Mouse (Mus musculus) heart, postnatal 14 days (tissue): ENCODE results near the gene Klhl32. TPM values are rescaled to one million over a fixed set of nuclear protein-coding genes. Genes with fewer than 3 reads are reported as not detected.
"Not testable (repeated sequence)": the region's sequence is repeated elsewhere in the genome, so short reads cannot be mapped to it uniquely, and the experiment has no call there.

ENCODE experiments used
- DNase-seq, 2 experiments: peaks; one replicate each; pipeline ENCODE4 v3.0.0; 2021 to 2022
- intact Hi-C: fragments of 180-260 bp; cut with DNase I; formaldehyde crosslinking; loops from one replicate; pipeline ENCODE4 v1.15.1; 2025
- total RNA-seq, 2 experiments: library from RNA; stranded (reverse); gene quantifications; 2 replicates each; pipeline ENCODE4 v1.2.3; 2021

Gene Klhl32
- total RNA-seq, 2 experiments from 2014 or later, result 0.88 TPM

- intact Hi-C loops, result no loop called here
- DNase-seq, result no peak
These were observed 191.7 kb downstream of the Klhl32 start for GRCm38 (mm10) chr4:24659218-24659617.

DNA sequence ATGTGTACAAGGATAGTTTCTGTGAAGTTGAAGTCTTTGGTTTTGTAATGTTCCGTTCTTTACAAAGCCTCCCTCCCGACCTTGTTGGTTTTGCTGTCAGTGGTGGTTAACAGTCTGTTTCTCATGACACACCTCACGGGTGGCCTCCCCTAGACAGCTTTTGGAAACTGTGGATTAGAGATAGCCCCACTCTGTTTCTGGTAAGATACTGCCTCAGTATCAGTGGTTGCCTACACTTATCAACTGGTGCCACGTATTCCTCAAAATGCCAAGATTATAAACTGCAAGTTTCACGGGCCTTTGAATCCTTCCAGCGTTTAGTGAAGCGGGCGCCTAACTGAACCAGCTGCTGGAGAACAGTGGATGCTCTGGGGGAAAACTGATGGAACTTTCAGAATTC, 206.2 kb downstream of the Klhl32 start:
- intact Hi-C loops, DNase-seq: not testable (repeated sequence)

DNA sequence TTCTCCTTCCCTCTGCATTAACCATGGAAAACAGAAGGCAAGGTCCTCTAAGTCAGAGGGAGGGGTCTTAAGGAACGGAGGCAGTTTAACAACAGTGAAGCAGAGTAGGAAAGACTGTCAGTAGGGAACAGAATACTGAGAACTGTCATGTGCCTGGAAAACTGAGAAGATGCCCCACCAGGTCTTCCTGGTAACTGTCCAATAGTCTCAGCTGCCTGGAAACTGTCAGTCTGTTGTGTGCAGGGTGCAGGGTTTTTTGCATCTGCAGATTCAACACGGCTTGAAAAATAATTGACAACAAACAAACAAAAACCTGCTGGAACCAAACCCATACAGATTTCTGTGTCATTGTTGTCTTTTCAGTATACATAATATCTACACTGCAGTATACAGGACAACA, 208.6 kb downstream of the Klhl32 start:
- intact Hi-C loops, result no loop called here
- no peak for DNase-seq

GRCm38 (mm10) chr4:24631177-24631911, 219.6 kb downstream of the Klhl32 start:
- intact Hi-C loops, result no loop called here
- no peak for DNase-seq

DNA sequence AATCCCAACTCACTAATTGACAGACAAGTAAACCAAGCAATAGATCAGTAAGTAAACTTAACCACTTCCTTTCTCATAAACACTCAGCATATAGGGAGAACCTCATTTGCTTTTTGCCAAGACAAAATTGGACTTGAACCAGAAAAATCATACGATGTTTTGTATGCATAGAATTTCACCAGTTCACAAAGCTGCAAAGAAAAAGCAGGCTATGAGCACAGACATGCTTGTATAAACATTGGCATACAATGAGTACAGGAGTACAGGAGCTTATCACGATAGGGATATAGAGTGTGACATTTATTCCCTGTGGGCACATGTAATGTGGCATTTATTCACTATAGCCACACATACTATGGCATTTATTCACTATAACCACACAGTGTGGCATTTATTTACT, 220.5 kb downstream of the Klhl32 start:
- intact Hi-C loops, result no loop called here
- no peak for DNase-seq

- DNase-seq, result no peak
- intact Hi-C loops, result no loop called here
These were observed 223.1 kb downstream of the Klhl32 start for GRCm38 (mm10) chr4:24627871-24628270.

DNA sequence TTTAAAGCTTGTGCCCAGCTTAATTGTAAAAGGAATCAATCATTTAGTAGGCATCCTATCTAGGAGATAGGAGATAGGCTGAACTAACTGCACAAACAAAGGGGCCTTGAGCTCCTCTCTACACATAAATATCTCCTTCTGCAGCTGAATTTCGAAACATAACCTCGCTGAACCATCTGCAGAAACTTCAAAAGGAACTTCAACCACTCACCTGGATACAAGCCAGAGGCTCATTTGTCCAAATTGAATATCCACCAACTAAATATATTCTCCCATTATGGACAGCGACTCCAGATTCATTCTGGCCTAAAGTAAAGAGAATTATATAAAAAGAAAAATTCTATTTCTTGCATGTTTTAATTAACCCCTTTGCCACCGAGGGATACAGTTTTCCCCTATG, 224.2 kb downstream of the Klhl32 start:
- intact Hi-C loops, result no loop called here
- DNase-seq, result no peak

DNA sequence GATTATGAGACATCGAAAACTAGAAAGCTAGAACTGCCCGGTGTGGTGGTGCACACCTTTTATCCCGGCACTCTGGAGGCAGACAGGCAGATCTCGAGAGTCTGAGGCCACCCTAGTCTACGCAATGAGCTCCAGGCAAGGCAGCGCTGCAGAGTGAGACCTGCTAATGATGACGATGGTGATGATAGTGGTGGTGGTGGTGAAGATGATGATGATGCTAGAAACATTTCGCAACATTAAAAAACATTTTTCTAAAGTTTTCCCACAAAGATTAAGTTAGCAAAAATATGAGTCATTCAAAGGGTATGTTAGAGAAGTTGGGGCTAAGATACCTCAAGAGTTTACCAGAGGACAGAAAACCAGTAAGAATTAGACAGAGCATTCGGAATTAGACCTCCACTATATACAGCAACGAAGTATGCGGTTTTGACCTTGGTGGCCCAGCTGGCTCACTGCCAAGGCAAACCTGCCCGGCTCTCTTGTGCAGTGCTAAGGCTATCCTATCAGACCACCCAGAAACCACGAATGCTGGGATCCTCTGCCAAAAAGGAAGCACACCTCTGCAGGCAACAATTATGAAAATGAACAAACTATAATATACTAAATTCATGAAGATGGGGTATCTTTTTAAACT, 224.9 kb downstream of the Klhl32 start:
- intact Hi-C loops, result no loop called here
- DNase-seq, result no peak

DNA sequence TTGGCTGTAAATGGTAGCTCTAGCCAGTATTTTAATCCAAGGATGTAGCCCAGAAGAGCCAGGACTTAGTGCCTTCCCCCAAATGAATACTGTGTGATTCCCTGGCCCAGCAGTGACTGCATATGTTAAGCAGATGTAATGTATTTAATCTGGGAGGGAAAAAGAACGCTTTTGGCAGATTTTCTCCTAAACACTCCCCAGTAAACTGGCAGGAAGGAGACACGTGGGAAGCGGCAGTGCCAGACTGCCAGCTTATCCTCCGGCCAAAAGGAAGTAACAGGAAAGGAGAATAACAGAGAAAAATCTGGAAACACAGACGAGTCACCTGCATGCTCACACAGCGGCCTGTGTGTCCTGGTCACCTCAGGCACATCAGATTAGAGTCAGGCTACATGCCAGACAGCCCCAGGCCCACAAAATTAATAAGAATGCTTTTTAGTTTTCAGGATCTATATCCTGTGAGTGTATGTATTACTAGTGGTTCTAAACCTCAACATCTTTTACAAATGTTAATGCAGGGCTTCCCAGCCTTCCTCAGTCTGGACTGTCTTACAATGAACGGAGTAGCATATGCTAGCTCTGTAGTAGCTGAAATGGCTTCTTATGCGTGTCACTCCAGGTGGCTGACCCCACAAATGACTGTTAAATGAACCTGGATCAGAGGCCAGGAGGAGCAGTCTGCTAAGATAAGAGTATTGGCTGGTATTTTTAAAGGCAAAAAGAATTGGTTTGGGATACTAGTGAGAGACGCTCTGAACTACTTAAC, 229.3 kb downstream of the Klhl32 start:
- DNase-seq, result no peak
- intact Hi-C loops, result no loop called here

GRCm38 (mm10) chr4:24620440-24620839, 230.5 kb downstream of the Klhl32 start:
- intact Hi-C loops, result no loop called here
- DNase-seq, result no peak

DNA sequence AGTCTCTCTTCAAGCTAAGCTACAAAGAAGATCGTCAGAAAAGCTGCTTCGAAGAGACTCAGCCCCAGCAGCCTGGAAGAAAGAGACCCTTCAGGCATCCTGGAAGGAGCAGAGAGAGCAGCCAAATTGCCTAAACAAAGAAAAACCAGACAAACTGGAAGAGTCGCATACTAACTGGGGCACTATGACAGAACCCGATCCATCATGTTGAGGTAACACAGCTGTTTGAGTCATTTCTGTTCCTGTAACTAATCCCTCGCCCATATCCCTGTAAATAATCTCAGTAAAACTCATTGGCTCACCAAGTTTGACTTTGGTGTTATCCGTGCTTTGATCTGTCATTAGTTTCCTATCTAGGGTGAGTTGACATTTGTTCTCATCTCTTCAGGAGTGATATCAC, 230.9 kb downstream of the Klhl32 start:
- DNase-seq, result no peak

GRCm38 (mm10) chr4:24609564-24609963, 241.4 kb downstream of the Klhl32 start:
- DNase-seq, result no peak
- intact Hi-C loops, result no loop called here

More for the DNA sequence above, 230.9 kb downstream of the Klhl32 start:
- intact Hi-C loops, result no loop called here

DNA sequence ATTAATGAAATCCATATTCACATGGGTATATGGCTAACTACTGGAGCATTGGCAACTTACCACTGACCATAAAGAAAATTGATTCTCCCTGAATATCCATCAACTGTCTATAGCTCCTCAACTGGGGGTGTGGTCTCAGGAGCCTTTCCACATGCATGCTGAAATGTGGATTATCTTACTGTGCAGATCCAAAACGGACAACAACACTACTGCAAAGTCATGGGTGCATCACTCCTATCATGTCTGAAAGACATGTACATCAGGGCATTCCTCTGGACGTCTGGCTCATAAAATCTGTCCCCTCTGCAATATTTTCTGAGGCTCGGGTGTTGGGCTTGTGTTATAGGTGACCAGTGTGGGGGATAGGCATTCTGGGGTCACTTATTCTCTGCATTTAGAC, 241.8 kb downstream of the Klhl32 start:
- DNase-seq, result no peak
- intact Hi-C loops, result no loop called here

GRCm38 (mm10) chr4:24601711-24602110, 249.2 kb downstream of the Klhl32 start:
- intact Hi-C loops, result no loop called here
- no peak for DNase-seq

- intact Hi-C loops, result no loop called here
- no peak for DNase-seq
These were observed 252.3 kb downstream of the Klhl32 start for GRCm38 (mm10) chr4:24598637-24599036.

GRCm38 (mm10) chr4:24596942-24597611, 253.8 kb downstream of the Klhl32 start:
- DNase-seq, result no peak
- intact Hi-C loops, result no loop called here

GRCm38 (mm10) chr4:24594824-24595223, 256.1 kb downstream of the Klhl32 start:
- DNase-seq, result no peak
- intact Hi-C loops, result no loop called here

- no peak for DNase-seq
- intact Hi-C loops, result no loop called here
These were observed 266.9 kb downstream of the Klhl32 start for GRCm38 (mm10) chr4:24583997-24584396.

- no peak for DNase-seq
- intact Hi-C loops, result no loop called here
These were observed 268.6 kb downstream of the Klhl32 start for GRCm38 (mm10) chr4:24582295-24582694.

DNA sequence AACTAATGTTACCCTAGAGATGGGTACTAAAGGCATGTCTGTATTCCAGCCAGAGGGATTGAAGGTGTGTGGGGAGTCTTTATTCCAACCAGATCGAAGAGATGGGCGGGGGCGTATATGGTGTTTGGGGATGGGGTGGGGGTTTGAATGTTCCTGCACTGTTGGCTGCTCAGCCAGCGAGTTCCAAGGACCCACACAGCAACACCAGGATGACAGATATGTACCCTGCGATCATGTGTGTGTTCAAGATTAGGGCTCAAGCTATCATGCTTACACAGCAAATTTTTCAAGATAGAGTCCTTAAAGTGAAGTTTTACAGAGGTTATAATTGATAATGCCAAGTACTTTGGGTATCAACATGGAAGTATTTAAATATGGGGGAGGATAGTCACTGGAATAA, 273.3 kb downstream of the Klhl32 start:
- no peak for DNase-seq
- intact Hi-C loops, result loop anchor here (10.0 kb wide), 1 partner anchor 323 kb away; no protein-coding TSS in a partner anchor

DNA sequence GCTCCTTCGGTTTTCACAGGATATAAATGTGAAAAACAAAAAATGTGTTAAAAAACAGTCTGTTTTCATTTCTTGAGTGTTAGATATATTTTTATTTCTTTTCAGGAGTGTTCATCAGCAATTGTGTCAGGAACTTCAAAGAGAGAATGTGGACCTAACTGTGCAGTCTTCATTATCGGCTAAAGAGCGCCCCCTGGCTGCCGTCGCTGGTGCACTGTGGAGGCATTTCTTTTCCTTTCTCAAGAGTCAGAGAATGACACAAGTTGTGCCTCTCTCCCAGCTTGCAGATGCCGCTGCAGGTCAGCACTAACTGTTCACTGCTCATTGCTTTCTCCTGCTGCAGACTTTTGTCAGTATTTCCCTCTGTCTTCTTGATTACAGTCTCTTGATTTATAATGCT, 276.6 kb downstream of the Klhl32 start:
- peak; percentile 78 to 81 for DNase-seq
- intact Hi-C loops, result loop anchor here (10.0 kb wide), 1 partner anchor 319 kb away; no protein-coding TSS in a partner anchor
